Mouse (Mus musculus): ENCODE measurements around the gene Lpar3.

DNA sequence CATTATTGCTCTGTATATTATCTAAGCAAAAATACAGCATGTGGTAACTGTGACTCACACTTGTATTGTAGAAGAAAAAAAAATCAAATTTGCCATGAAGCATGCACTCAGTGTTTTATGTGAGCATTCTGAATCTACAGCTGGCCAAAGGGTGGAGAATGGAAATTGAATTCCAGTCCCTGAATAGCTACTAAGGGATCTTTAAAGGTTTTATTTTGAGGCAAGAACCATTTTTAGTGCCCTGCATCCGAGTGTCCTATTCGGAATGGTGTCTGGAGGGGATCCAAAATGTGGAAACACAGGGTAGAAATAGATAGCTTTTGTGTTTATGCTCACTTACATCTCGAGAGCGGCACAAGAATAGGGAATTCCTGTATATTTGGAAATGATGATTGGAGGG lies 65.4 kb downstream of the Lpar3 start:
- TF ChIP-seq CTCF (IDR thresholded peaks at IDR 0.05; ENCODE audit: low read depth) (no peak), EP300 (IDR thresholded peaks at IDR 0.05; ENCODE audit: low read depth) (no peak)

Data from liver, postnatal 0 days (tissue).